Mouse (Mus musculus) layer of hippocampus, postnatal 10 days (tissue): ENCODE data around the gene Acy3. TPM values are rescaled to one million over a fixed set of nuclear protein-coding genes. Genes with fewer than 3 reads are reported as not detected.

ENCODE experiments used
- total RNA-seq, 2 experiments: library from RNA; stranded (reverse); gene quantifications; 2 replicates each; pipeline ENCODE4 v1.2.3; 2021

The Acy3 gene
- total RNA-seq, 2 experiments from 2014 or later, result 1.9 to 2.2 TPM

Other genes starting within 250 kb of the Acy3 start
- 10 to 100 TPM; 72.9 to 76.9 TPM for gene Kmt5b, start 219.1 kb upstream of the Acy3 start, total RNA-seq
- gene Chka, start 134.8 kb upstream of the Acy3 start, total RNA-seq, result 100 to 1,000 TPM in 1 of 2 experiments, 10 to 100 TPM in 1; 98.1 to 104 TPM
- 10 to 100 TPM; 19.1 to 26.0 TPM for gene Tcirg1, start 79.4 kb upstream of the Acy3 start, total RNA-seq
- 100 to 1,000 TPM; 134 to 139 TPM for gene Ndufs8, start 73.8 kb upstream of the Acy3 start, total RNA-seq
- gene Aldh3b1, start 56.8 kb upstream of the Acy3 start, total RNA-seq, result 1 to 10 TPM; 1.3 to 1.7 TPM
- 10 to 100 TPM; 13.9 to 20.7 TPM for gene Unc93b1, start 51.4 kb upstream of the Acy3 start, total RNA-seq
- gene Aldh3b3, start 27.9 kb upstream of the Acy3 start, total RNA-seq, result not detected
- gene Aldh3b2, start 14.2 kb upstream of the Acy3 start, total RNA-seq, result 1 to 10 TPM; 1.3 to 1.4 TPM
- gene Tbx10, start 6.2 kb downstream of the Acy3 start, total RNA-seq, result not detected
- 1 to 10 TPM; 9.0 to 9.4 TPM for gene Nudt8, start 14.0 kb downstream of the Acy3 start, total RNA-seq
- 1 to 10 TPM; 1.7 TPM for gene Gm49405, start 14.1 kb downstream of the Acy3 start, total RNA-seq
- 1 to 10 TPM; 2.9 to 3.3 TPM for gene Doc2g, start 16.7 kb downstream of the Acy3 start, total RNA-seq
- 100 to 1,000 TPM; 197 to 207 TPM for gene Ndufv1, start 26.2 kb downstream of the Acy3 start, total RNA-seq
- gene Gstp1, start 51.4 kb downstream of the Acy3 start, total RNA-seq, result 100 to 1,000 TPM; 263 to 285 TPM
- 10 to 100 TPM; 18.5 to 23.6 TPM for gene Gstp2, start 59.5 kb downstream of the Acy3 start, total RNA-seq
- gene Gstp3, start 73.0 kb downstream of the Acy3 start, total RNA-seq, result not detected
- not detected for gene Cabp2, start 95.0 kb downstream of the Acy3 start, total RNA-seq
- gene Cdk2ap2, start 110.6 kb downstream of the Acy3 start, total RNA-seq, result 10 to 100 TPM; 21.5 to 23.6 TPM
- 100 to 1,000 TPM; 178 to 201 TPM for gene Pitpnm1, start 113.4 kb downstream of the Acy3 start, total RNA-seq
- 10 to 100 TPM; 74.6 to 76.5 TPM for gene Aip, start 139.3 kb downstream of the Acy3 start, total RNA-seq
- not detected for gene Gpr152, start 153.2 kb downstream of the Acy3 start, total RNA-seq
- under 1 TPM in 1 of 2 experiments, not detected in 1; 0.30 TPM for gene Cabp4, start 157.5 kb downstream of the Acy3 start, total RNA-seq
- gene Coro1b, start 162.0 kb downstream of the Acy3 start, total RNA-seq, result 10 to 100 TPM; 82.0 to 88.5 TPM
- gene Ptprcap, start 167.0 kb downstream of the Acy3 start, total RNA-seq, result 1 to 10 TPM; 1.3 to 2.5 TPM
- gene Rps6kb2, start 176.8 kb downstream of the Acy3 start, total RNA-seq, result 10 to 100 TPM; 31.6 to 39.9 TPM
- 1 to 10 TPM; 3.0 to 3.6 TPM for gene Carns1, start 188.9 kb downstream of the Acy3 start, total RNA-seq
- 1 to 10 TPM; 1.6 to 2.1 TPM for gene Tbc1d10c, start 204.7 kb downstream of the Acy3 start, total RNA-seq
- 100 to 1,000 TPM; 295 to 307 TPM for gene Ppp1ca, start 205.5 kb downstream of the Acy3 start, total RNA-seq
- 1 to 10 TPM; 8.0 to 8.9 TPM for gene Rad9a, start 215.1 kb downstream of the Acy3 start, total RNA-seq
- gene Clcf1, start 227.7 kb downstream of the Acy3 start, total RNA-seq, result under 1 TPM; 0.36 to 0.75 TPM
- gene AC109138.7, start 227.8 kb downstream of the Acy3 start, total RNA-seq, result not detected
- 10 to 100 TPM; 14.4 to 15.8 TPM for gene Pold4, start 245.3 kb downstream of the Acy3 start, total RNA-seq